Mouse (Mus musculus) heart, postnatal 4 days (tissue): ENCODE measurements around the gene Gm48552. TPM values are rescaled to one million over a fixed set of nuclear protein-coding genes. Genes with fewer than 3 reads are reported as not detected.

ENCODE experiments used
- DNase-seq: peaks from one replicate; pipeline ENCODE4 v3.0.0; 2021
- total RNA-seq, 2 experiments: library from RNA; stranded (reverse); gene quantifications; 2 replicates each; pipeline ENCODE4 v1.2.3; 2021

Gene Gm48552
- under 1 TPM; 0.72 to 0.98 TPM for total RNA-seq

DNA sequence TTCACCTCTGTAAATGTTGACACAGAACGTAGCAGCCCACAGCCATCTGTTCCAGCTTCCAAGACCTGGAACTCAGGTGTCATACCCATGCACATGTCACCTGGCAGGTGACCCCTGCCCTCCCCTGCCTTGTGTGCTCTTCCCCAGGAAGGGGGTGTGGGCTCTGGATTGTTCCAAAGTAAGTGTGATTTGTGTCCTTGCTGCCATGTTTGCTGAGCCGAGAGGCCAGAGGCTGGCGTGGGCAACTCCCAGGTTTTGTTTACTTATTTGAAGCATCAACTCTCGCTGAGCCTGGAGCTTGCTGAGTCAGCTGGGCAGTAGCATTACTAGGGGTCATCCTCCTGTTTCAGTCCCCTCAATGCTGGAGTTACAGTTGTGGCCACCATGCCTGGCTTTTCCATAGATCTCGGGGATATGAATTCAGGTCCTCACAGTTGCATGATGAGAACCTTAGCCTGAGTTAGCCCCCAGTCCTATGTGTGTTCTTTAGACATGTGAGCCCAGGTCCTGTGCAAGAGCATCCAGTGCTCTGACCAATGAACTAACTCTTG is at the start of gene Gm48552:
Gene Gm48552, plus strand, starts transcription at position 501 of the 551 bp plus-strand sequence.
- DNase-seq = no peak

DNA sequence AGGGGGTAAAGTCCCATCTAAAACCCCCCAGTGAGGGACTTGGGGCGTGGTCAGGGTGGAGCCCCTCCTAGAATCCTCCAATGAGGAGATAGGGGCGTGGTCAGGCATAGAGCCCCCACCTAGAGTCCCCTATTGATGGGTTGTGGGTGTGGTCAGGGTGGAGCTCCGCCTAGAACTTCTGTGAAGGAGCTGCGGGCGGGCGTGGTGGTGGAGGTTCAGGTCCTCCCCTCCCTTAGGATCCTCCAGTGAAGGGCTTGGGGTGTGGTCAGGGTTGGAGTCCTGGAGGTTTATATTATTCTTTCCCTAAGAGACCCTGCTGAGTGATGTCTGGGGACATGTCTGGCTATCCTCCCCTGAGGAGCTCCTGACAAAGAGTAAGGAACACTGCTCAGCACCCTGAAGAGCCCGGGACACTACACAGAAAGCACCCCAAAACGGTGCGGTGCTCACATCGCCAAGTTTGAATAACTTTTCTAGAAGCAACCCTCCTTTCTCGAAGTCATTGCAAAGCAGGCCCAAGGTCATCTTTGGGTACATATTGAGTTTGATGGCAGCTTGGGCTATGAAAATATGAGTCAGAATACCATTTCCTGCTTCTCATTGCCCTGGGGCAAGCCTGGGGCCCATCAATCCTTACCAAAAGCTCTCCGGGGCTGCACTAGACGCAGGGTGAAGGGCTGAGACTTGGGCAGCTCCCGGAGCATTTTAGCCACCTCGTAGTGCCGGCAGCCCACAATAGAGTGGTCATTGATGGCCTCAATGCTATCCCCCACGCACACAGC is 48.1 kb upstream of the Gm48552 start:
- no peak for DNase-seq

DNA sequence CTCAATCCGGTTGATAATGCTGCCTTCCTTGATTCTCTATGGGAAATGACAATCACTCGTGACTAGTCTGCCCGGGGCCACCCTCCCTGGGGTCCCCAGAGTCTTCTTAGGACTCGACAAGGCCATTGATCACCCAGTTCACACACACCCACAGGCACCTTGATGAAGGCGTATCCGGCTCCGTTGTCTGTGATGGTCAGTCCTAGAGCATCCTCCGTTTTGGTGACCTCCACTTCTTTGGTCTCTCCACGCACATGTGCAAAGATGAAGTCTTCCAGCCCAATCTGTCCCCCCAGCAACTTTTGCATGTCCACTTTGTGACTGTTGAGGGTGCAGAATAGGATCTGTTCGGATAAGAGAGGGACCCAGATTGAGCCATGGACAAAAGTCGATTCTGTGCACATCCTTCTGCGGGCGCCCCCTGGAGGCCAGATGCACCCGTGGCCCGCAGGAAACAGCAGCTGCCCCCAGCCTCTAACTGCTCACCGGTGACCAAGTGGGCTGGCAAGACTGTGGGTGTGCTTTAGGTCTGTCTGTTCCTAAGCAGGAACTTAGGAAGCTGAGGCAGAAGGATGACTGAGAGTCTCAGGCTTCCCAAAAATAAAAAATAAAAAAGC is 47.4 kb upstream of the Gm48552 start:
- DNase-seq = peak; percentile 85

DNA sequence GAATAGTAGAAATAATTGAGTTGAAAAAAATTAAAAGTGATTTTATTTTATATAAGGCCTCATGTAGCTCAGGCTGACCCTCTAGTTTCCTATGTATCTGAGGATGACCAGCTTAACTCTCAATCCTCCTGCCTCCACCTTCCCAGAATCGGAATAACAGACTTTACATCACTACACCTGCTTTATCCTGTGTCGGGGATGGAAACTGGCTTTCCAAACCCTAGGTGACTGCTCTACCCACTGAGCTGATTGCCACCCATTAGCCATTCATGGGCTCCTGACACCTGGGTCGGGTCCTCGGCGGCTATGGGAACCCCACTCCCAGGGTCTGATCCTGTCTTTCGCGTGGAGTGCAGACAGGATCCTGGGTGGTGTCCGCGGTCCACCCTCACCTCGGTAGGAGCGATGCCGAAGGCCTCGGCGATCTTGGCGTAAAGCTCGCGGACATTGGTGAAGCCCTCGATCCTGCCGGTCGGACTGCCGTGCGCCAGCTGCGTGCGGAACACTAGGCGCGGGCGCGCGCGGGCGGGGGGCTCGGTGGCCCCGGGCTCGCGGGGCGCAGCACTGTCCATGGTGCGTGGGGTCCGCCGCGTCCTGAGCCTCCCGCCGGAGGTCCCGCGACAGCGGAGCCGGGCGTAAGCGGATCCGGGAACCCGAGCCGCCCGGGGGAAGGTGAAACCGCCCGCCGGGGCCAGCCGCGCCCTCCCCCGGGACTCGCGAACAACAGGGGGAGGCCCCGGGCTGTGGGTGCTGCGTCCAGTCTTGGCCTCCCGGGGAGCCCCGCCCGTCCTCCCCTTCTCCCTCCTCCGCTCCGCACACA is 45.9 kb upstream of the Gm48552 start, which contains the start of gene Gipc3:
Gene Gipc3, minus strand, starts transcription at position 581 of the 820 bp plus-strand sequence.
- no peak for DNase-seq

DNA sequence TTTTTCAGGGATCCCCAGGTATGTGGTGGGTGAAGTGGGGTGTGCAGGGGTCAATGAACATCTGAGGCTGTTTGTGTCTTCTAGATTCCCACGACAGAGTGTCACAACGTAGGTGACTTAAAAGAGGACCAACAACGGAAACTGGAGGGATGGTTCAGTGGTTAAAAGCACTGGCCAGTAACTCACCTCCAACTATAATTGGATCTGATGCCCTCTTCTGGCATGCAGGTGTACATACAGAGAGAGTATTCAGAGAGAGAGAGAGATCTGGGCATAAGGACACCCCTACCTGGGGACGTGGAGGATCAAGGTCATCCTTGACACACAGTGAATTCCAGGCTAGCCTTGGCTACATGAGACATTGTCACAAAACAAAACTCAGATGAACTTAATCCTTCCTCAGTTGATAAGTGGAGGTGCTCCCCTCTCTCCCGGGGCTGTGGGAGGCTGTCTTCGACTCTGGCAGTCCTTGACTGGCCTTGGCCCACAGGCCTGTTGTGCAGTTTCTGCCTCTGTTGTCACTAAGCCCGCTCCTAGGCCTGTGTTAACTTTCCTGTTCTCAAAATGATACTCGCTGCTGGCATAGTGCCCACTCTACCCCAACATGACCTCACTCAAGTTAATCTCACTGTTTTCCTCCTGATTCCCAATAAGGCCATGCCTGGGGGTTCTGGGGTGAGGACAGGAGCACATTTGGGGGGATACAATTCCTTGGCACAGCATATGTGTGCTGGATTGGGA is 44.2 kb upstream of the Gm48552 start:
- peak; percentile 58 for DNase-seq

DNA sequence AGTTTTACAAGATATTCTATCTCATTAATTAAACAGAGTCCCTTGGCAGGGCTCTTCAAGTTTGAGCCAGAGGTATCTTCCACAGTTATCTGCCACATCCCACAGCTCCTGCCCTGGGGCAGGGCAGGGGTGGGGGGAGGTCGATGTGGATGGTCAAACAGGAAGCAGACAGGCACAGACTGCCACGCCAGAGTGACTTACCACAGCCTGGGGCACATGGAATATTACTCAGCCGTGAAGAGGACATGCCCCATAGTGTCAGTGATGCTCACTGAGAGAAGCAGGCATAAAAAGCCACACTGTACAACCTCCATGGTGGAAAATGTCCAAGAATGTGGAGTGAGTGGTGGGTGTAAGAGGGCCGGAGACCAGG is 43.7 kb upstream of the Gm48552 start:
- DNase-seq = no peak

DNA sequence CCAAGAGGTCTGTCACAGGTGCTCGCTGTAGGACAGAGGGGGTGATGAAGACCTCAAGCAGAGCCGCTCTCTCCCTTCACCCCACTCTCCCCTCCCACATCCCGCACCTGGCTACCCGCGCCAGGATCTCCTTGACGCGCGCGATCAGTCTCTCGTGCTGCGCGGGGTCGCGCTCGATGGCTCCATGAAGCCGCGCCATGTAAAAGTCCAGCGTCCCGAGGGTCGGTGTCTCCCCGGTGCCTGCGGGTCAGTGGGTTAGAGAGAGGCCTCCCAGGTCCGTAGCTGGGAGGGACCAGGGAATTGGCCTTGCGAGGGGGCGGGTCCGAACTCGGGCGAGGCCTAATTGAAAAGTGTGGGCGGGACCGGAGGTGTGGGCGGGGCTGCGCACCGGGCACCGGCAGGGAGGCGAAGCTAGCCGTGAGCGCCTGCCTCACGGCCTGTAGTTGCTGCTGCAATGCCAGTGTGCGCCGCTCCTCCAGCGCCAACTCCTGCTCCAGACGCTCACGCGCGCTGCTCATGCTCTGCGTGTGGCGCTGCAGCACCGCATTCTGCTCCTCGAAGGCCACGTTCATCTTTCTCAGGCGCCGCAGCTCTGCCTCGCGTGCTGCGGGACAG is 42.2 kb upstream of the Gm48552 start:
- DNase-seq = peak; percentile 53

DNA sequence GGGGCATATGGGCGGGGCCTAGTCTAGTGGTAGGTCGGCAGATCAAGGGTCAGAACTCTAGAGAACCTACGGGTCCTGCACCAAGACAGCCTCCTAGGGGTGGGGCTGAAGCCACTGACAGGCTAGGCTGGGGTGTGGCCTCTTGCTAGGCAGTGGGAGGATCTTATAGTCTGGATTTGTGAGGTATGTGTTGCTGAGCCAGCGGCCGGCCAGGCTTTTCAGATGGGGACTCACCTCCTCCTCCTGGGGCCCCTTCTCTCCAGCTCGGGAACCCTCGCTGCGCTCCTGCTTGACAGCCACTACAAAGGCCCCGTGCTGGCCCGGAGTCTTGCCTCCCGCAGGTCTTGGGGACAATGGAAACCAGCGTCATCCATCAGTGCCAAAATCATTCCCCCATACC is 39.7 kb upstream of the Gm48552 start:
- DNase-seq = peak; percentile 56

DNA sequence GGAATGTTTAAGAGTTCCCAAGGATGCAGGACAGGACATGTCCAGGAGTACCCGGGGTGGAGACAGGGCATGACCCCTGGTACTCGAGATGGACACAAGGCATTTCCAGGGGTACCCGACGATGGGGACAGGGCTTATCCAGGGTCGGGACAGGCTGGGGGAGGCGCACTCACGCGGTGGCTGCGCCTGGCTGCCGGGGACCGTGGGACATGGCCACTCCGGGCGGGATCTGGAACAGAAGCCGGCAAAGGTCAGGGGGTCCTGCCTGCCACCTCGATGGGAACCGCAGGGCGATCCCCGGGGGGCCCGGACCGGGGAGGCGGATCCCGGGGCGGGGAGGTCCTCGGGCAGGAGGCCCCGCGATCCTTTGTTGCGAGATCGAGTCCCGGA is 38.8 kb upstream of the Gm48552 start:
- DNase-seq = no peak

DNA sequence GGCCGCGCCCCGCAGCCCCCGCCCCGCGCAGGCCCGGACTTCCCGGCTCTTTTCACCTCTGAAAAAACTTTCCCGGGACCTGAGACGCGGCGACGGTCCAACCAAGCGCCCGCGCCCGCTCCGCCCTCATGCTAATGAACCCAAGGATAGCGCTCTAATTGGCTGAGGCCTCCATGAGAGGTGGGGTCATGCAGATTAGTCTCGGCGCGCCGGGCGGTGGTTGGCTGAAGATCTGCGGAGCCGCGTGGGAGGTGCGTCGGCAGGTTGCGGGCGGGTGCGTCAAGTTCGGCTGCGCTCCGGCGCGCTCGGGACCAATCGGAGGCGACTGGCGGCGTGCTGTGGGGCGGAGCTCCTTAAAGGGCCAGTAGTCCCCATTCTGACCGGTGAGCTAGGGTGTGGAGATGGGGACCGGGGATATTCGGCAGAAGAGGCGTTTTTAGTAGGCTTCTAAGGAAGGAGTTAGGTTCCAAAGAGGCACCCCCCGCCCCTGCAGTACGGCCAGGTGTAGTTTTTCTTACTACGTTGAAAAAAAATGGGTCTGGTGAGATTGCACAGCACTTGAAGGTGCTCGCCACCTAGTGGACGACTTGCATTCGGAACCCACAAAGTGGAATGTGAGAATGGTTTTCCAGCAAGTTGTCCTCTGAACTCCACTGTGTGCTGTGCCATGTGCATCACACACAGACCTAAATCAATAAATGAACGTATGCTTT is 38.3 kb upstream of the Gm48552 start, which contains the start of gene Hmg20b:
Gene Hmg20b, minus strand, starts transcription at position 130 of the 713 bp plus-strand sequence.
- DNase-seq = peak; percentile 99

DNA sequence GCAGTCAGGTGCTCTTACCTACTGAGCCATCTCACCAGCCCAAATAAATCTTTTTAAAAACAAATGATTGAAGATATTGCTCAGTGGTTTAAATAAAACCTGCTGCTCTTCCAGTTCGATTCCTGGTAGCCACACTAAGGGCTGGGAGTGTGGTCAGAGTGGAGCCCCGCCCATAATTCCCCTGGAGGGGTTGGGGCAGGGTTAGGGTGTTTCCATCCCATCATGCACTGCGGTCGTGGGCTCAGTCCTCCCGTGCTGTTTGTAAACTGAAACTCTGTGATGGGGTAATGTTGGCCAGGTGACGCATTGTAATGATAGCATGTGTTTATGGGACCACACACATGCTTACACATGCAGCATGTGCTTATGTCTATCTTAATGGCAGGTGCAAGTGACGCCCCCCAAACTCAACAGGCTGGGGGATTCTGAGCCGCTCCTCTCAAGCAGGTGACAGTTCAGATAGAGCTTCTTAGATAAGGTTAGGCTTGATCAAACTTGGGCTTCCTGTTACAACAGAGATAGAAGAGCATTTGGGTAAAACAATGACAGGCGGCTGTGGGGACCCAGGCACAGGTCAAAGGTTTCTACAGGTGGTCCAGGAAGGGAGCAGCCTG is 37.0 kb upstream of the Gm48552 start:
- DNase-seq = no peak

DNA sequence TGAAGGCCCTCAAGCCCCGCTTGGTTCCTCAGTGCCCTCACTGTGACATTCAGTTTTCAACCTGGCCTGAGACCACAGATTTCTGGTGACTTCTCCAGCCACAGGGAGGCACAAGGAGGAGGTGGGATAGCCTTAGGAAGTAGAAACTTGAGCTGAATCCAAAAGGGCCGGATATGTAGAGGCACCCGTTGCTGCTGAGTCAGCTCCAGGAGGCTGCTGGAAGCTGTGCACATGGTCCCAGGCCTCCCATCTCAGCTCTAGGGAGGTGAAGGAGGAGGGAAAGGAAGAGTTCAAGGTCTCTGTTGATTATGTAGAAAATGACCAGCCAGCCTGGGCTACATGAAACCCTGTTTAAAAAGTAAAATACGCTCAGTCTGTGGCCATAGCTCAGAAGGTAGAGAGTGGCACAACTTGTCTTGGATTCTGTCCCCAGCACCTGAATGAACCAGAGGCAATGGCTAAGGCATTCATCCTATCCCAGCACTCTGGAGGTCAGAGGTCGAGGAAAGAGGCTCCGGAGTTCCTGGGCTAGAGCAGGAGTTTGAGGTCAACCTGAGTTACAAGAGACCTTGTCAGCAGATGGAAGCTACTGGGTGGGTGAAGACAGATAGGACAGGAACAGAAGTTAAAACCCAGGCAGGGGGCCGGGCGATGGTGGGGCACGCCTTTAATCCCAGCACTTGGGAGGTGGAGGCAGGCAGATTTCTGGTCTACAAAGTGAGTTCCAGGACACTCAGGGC is 33.9 kb upstream of the Gm48552 start:
- no peak for DNase-seq

DNA sequence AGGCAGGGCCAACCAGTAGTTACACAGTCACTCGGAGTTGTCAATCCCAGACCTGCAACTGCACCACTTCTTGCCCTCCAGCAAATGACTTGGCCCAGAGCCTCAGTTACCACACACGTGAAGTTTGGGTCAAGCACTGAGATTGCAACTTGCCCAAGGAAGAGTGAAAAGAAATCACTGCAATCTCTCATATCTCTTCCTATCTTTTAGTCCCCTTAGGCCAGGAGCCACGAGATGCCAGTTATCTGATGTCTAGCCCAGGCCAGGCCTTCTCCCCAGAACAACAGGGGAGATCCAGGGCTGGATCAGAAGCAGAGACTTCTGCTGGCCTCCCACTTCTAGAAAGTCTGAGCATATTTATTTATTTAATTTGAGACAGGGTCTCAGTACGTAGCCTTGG is 33.3 kb upstream of the Gm48552 start:
- no peak for DNase-seq

DNA sequence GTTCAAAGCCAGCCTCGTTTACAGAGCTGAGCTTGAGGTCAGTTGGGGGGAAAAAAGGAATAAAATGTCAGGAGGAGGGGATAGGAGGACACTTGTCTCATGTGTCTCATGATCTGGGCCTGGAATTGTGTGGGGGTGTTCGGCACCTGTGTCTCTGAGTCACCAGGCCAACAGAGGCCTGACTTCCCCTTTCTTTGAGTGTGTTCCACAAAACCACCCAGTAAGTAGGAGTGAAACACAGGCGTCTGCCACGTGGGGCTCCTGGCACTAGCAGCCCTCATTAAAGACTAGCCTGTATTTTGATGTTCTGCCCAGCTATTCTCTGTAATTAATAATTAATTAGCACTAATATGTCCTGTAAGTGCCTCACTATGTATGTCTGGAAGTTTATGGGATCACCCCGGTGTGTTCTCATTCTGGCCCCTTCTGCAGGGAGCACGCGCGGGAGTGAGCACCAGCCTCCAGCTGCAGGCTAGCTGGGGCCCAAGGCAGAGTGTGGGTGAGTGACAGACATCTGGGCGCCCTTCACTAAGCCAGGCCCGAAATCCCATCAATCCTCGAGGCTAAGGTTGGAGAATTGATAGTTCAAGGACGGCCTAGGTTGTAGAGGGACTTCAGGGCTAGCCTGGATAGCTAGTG is 32.3 kb upstream of the Gm48552 start:
- DNase-seq = no peak

DNA sequence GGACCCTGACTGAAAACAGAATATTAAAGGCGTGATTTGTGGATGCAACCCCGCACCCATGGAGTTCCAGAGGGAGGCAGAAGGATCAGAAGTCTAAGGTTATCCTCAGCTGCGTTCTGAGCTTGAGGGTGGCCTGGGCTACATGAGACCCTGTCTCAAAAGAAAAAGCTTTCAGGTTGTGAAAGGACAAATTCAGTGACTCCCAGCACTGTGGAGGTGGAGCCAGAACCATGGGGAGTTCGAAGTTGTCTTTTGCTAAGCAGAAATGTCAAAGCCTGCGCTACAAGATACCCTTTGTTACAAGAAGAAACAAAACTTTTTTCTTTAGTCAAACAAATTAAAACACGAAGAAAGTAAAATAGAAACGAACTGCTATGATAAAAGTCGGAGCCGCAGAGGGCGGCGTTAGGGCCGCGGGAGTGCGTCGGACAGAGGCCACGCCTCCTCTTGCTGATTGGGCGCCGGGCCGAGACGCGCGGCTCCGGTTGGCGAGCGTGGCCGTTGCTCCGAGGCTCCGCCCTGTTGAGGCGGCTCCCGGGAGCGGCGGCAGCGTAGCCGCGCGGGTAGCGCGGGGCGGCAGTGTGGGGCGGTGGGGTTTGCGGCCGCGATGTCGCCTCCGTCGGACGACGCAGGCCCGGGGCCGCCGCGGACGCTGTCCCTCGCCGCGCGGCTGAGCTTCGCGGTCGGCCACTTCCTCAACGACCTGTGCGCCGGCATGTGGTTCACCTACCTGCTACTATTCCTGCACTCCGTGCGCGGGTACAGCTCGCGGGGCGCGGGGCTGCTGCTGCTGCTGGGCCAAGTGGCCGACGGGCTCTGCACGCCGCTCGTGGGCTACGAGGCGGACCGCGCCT is 31.6 kb upstream of the Gm48552 start, which contains the start of gene Mfsd12:
Gene Mfsd12, plus strand, starts transcription at position 501 of the 854 bp plus-strand sequence.
- peak; percentile 94 for DNase-seq

DNA sequence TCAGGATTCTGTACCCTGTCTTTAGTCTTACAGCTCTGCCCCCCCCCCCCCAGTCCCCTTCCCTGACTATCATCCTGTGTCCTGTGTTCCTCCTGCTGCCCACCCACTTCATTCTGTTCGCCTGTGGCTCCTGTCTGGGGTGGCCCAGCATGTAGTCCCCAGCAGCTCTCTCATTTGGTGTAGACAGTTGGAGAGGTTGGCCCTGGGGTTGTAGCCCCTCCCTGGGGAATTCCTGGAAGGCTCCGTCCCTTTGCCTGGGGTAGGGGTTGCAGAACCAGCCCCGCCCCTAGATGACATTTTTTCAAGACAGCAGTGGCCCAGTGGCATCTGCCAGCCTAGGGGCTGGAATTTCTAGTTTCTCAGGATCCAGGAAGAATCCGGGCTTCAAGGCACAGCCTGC is 30.6 kb upstream of the Gm48552 start:
- no peak for DNase-seq

DNA sequence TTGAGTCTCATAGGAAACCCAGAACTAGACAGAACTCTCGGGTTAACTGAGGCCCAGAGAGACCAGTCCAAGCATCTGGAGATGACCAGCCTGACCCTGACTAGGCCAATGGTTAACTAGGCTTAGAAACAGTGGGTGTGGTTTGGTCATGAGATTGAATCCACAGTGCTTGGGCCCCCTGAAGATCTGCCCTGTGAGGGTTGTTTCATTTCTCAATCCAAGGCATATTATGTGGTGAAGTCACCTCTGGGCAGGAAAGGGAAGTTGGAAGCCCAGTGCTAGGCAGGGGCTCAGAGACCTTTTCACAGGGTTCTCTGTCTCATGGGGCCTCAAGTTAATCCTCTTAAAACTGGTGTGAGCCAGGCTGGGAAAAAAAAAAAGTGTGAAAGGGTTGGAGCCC is 30.0 kb upstream of the Gm48552 start:
- DNase-seq = no peak

DNA sequence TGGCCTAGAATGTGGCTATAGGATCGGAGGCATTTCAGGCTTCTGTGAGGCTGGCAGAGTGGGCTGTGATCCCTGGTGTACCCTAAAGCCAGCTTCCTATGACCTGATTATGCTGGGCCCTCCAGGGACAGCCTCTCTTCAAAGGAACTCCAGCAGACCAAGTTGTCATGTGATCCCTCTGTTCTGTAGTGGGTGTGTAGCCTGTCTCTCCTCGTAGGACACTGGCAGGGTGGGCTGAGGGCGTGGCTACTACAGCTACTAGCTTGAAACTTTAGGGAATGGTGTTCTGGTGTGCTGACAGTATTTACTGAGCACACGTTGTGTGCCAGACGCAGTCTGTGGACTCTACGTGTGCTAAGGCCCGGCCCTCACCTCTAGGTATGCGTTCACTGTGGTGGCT is 28.1 kb upstream of the Gm48552 start:
- DNase-seq = no peak
